Mouse (Mus musculus) stomach, postnatal 0 days (tissue): ENCODE measurements around the gene Tprkb.

Experiments
- CTCF ChIP-seq: IDR thresholded peaks from 2 replicates; pipeline ENCODE4 v1.5.1; 2016; ENCODE audit warnings: antibody characterized with exemption, low read depth, mild to moderate bottlenecking, moderate library complexity
- EP300 ChIP-seq: optimal IDR thresholded peaks from 2 replicates; pipeline ENCODE3; 2016; ENCODE audit warnings: antibody characterized with exemption

GRCm38 (mm10) chr6:85934047-85934446, 22.4 kb downstream of the Tprkb start:
- TF ChIP-seq EP300 (no peak), CTCF (no peak)
